Mouse (Mus musculus) yolk sac, embryonic 10.5 days (tissue): Measurements from ENCODE around the gene Nol9.

Source experiments
- DNase-seq: peaks from one replicate; pipeline ENCODE4 v3.0.0-alpha.2; 2017; ENCODE audit warnings: low spot score

Nol9 gene

DNA sequence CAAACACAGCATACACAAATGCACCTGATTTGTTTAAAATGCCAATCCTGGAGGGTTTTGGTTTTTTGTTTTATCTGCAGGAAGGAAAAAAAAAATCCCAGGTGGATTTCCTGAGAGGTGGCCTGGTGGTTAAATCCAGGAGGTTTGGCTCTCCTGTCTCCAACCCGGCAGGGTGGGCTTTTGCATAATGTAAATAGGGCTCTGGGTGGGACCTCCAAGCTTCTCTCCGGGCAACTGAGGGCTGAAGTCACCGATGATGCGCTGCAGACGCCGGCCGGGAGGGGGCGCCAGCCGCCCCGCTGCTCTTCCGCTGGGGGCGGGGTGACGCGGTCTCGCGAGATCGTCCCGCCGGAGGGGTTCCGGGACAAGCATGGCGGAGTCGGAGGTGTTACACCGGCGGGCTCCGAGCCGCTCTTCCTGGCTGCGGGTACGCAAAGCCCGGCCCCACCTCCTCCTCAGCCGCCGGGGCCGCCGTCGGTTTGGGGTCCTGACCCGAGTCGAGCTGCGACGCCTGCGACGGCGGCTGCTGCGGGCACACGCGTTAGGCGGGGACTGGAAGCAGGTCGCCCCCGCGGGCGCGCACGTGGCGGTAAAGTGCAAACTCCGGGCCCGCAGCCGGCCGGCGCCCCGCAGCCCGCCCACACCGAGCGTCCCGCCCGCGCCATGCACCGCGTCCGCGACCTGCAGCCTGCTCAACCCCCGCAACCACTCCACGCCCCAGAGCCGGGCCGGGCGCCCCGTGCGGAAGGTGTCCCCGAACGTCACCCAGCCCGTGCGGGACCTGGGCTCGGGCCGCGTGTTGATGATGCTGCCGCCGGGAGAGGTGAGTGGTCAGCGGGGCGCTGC, at the start of gene Nol9:
Gene Nol9 (plus strand): TSS at position 337 of the 846 bp plus-strand sequence.
- DNase-seq = peak; percentile 90

DNA sequence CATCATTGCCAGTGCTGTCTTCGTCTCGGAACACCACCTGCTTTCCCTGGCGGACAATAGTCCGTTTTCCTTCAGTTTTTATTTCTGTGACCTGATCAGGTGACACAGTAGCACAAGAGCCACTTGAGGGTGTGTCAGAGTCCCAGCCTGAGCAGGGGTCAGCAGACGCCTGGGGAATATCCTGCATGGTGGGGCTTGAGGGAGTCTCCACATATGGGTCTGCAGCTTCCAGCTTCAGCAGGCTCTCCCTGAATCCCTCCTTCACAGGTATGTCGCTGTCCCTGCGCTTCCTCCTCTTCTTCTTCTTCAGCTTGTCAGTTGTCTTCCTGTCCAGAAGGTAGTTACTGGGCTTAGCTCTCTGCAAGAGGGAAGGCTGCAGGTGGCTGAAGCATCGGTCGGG, 47.0 kb upstream of the Nol9 start:
- DNase-seq = no peak

DNA sequence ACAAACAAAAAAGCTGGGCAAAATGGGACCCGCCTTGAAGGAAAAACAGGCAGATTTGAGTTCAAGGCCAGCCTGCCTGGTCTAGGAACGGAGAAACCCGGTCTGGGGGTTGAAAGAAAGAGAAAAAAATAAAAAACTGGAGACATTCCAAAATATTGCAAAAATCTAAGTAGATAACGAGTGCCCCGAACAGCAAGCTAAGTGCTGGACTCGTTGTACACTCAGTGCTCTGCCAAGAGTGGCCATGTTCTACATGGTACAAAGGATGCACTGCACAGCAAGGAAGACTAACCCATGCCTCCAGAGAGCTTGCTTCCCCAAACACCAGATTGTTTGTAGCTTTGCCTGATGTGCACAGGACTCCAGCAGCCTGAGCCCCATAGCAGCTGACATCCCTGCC, 46.1 kb upstream of the Nol9 start:
- DNase-seq = no peak

DNA sequence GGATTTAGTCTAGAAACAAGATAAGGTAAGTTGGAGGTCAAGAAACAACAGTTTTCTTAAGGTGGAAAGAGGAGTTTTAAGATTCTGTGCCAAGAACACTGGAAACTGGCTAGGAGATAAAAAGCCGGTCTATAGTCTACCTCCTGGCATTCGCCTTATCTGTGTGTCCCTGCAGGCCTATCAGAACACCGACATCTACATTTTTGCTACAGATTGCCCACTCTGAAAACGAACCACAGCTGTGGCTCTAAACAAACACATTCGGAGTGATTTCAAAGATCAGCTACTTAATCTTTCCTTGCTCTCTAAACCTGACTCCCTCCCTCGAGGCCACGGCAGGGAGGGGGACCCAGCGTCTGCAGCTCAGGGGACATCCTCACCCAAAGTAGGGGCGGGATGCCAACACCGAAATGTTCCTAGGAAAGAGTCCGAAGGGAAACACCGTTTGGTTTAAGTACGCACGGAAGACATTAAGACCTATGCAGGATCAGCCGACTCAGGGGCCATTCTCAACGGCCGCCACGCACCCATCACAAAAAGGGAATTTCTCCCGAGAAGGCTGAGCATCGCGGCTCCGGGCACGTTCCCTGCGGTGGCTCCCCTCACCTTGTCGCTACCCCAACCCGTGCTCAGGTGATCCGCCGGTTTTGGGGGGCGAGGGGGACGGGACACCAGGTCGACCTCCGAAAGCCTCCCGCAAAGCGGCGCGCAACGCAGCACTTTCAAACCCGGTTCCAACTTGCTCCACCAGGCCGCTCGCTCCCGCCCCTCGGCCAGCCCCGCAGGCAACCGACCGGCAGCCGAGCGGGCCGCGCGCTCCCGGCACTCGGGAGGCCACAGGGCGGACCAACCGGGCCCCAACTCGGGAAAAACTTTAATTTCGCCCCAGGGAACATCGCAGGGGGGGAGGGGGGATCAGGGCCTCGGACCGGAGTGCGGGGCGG, 44.6 kb upstream of the Nol9 start:
- DNase-seq = peak; percentile 54

DNA sequence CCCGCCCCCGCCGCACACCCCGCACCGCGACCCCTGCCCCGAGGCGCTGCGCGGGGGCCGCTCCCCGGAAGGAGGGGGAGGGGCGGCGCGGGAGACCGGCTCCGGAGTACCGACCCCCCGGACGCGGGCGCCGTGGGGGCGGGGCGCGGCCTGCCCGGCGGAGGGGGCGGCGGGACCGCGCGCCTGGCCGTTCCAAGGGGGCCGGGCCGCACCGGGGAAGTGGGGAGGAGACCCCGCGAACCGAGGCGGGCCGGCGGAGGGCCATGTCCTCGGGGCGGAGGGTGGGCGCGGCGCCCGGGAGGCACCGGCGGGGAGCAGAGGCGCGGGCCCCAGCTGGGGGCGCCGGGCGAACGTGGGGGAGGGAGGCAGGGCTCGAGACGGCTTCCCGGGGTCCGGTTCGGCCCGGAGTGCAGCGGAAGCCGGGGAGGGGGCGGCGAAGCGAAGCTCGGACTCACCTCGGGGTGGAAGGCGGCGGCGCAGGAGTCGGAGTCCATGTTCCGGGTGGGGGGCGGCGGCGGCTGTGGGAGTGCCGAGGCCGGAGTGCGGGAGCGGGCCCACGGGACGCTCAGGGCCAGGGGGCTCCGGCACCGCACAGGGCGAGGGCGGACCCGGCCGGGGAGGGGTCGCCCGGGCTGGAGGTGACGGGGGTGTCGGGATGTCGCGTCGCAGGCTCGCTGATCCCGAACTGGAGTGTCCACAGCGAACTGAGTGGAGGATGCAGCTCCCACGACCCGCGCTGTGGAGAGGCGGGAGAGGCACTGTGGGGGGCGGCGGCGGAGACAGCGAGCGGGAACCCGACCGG, 43.5 kb upstream of the Nol9 start:
- DNase-seq = peak; percentile 37

DNA sequence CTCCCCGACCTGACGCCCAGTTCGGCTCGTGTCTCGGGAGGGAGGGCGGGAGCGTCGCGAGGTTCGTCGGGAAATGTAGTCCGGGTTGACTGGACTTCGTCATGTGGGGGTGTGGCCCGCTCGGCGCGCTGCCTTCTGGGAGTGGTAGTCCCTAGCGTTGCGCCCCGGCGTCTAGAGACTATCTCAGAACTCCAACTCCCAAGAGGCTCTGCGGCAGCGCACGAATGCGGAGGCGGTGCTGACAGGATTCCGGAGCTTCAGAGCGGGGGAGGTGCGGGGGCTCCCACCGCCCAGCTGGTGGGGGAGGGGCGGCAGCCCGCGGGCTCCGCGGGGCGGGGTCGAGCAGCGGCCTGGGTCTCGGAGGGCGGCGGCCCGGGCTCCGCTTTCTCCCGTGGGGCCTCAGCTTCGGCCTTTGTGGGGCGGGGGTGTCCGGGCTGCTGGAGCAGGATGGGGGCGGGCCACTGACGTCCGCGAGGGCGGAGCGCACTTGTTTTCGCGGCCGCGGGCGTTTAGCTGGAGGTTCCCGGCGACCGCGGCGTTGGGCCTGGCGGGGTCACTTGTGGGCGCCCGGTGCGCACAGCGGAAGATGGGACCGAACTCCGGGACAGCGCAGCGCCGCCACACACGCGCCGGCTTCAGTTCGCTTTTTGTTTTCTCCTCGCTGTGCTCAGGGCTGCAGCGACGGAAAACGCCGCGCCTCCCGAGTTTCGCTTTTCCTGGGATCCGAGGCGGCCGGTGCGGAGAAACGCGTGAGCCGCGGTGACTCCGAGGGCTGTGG, 42.8 kb upstream of the Nol9 start, which contains the start of gene Phf13:
Gene Phf13 (minus strand): TSS at position 86 of the 778 bp plus-strand sequence.
- peak; percentile 100 for DNase-seq

DNA sequence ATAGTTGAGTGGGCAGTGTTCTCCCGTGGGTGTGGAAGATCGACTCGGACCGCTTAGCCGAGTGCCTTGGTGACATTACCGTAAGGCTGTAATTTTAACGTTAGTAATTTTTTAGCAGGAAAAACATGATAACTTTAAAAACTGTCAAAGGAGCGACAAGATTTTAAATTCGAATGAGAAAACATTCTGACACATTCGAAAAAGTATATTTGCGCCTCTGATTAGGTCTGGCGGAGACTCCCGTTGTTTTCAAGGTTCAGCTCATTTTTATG, 42.2 kb upstream of the Nol9 start:
- DNase-seq = no peak

DNA sequence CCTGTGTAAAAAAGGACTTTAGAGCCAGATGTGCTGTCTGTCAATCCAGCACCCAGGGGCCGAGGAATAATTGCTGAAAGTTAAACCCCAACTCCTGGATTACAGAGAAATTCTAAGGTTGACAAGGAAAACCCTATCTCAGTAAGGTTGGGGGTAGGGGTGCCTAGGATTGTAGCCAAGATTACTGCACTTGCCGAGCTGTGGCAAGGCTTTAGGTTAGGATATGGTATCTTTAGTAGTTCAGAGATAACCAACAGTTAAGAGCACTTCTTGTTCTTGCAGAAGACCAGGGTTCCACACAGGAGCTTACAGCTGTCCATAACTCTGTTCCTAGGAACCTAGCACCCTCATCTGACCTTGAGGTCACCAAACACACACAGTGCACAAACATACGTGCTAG, 41.4 kb upstream of the Nol9 start:
- DNase-seq = no peak

DNA sequence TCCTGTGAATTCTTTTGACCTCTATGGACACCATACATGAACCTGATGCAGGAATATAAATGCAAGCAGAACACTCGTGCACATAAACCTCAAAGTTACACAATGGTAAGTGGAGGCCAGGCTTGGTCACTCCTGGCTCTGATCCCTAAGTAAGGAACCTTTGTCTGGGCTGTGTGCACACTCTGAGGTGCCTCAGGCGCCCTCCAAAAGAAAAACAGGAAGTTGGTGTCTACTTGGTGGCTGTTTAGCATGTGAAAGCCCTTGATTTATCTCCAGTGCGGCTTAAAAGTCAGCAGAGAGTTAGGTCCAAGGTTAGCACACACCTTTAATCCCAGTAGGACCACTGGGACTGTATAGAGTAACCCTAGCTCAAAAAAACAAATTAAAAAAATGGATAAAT, 39.6 kb upstream of the Nol9 start:
- DNase-seq = no peak

DNA sequence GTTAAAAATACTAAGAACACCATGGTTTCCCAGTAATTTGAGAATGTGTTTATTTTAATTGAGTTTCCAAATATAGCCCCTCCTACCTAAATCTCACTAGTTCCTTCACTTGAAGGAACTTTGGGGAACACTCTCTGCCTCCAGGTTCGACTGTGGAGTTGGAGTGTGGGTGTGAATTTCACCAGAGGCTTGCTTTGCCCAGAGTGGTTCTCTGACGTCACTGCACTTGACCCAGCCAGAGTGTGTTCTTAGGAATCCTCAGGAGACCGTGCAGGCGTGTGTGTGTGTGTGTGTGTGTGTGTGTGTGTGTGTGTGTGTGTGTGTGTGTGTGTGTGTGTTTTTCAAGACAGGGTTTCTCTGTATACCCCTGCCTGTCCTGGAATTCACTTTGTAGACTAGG, 38.2 kb upstream of the Nol9 start:
- no peak for DNase-seq

DNA sequence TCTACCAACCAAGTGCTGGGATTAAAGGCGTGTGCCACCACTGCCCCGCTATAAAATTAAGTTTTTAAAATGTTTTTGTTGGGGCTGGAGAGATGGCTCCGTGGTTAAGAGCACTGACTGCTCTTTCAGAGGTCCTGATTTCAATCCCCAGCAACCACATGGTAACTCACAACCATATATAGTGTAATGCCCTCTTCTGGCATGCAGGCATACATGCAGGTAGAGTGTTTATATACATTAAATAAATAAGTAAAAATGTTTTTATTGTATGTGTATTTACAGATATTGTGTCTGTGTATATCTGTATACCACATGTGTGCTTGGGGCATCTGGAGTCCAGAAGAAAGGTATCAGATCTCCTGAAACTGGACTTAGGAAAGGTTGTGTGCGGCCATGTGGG, 37.8 kb upstream of the Nol9 start:
- no peak for DNase-seq

DNA sequence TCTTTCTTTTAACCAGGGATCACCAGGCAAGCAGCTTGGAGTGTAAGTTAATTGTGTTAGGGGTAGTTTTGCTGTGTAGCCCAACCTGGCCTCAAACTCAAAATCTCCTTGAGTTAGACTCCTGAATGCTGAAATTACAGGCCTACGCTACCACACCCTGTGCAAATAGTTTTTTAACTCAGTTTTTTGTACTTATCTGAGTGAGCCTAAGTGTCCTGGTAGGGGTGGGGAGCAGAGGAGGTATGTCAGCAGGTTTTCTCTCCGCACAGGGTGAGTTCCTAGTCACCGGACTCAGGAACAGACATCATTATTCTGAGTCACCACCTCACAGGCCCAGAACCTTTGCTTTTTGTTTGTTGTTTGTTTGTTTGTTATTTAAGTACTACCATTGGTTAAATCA, 37.1 kb upstream of the Nol9 start:
- DNase-seq = no peak

DNA sequence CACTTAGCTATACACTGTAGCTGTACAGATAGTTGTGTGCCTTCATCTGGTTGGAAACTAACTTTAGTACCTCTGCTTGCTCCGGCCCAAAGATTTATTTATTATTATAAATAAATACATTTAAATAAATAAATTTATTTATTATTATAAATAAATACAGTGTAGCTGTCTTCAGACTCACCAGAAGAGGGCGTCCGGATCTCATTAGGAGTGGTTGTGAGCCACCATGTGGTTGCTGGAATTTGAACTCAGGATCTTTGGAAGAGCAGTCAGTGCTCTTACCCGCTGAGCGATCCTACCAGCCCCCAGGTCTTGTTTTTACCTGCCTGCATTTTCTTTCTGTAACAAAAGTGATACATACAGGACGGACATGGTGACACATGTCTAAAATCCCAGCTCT, 33.0 kb upstream of the Nol9 start:
- DNase-seq = no peak

DNA sequence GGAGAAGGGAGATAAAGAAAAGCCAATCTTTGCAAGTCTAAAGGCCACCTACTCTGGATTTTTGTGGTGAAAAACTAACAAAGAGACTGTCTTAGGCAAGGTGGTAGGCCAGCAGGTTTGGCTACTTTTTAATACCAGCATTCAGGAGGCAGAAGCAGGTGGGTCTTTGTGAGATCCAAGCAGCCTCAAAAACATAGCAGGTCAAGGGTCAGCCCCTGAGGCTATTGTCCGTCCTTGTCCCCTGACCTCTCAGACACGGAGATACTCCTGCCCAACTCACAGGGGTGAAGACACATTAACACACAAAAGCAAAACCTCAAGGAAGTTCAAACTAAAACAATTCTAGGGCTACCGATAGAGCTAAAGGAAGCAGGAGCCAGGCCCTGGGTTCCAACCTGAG, 32.3 kb upstream of the Nol9 start:
- peak; percentile 70 for DNase-seq

DNA sequence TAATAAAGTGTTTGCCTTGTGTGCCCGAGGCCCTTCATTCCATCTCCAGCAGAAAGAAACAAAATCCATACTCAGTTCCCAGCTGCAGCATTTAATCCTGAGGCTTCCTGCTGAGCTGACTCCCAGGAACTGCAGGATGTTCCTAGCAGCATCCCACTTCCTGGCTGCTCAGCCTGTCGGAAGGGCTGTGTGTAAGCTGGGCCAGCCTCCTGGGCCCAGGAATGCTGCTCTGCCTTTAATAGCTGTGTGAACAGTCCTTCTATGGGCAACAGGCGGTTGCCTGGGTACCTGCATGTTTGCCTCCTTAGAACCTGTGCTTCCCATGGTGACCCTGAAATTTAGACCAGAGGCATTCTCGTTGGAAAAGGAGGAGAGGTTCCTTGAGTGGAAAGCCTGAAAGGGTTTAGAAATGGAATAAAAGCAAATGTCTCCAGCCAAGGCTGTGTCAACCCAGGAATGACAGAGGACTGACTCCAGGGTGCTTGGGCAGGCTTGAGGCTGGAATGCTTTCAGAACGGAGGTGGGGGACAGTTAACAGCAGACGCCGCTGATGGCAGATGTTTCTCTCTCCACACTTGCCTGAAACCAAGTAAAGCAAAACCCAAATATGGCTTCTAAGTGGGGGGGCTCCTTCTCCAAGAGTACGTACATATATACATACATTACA, 31.5 kb upstream of the Nol9 start:
- peak; percentile 56 for DNase-seq

DNA sequence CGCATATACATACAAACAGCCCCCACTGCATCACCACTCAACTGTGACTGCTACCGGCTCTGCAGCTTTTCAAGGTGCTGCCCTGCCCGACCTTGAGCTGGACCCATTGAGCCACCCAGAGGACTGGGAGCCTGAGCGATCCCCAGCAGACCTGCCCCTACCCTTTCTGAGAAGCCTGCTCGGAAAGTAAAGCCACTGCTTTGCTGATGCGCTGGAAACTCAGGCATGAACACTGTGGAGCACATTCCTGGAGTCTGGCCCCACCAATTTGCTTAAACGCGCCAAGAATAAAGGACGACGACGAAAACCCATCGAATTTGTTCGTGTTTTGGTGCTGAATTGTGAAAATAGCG, 31.0 kb upstream of the Nol9 start:
- DNase-seq = no peak

DNA sequence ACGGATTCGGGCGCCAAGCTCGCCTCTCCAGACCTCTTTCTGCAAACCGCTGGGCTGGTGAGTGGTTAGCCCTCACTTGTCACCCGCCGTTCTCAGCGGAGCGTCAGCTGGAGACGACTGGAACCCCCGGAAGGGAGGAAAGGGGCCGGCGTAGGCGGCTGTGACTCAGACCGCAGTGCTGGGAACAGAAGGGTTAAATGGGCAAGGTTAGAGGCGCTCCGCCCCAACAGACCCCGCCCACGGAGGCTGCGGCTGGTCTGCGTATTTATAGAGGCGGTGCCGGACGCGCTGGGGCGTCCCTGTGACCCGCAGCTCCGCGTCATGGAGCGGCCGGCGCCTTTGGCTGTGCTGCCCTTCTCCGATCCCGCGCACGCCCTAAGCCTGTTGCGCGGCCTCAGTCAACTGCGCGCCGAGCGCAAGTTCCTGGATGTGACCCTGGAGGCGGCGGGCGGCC, 30.5 kb upstream of the Nol9 start, which contains the start of gene Klhl21:
Gene Klhl21 (plus strand): TSS at position 182 of the 454 bp plus-strand sequence.
- peak; percentile 94 for DNase-seq

DNA sequence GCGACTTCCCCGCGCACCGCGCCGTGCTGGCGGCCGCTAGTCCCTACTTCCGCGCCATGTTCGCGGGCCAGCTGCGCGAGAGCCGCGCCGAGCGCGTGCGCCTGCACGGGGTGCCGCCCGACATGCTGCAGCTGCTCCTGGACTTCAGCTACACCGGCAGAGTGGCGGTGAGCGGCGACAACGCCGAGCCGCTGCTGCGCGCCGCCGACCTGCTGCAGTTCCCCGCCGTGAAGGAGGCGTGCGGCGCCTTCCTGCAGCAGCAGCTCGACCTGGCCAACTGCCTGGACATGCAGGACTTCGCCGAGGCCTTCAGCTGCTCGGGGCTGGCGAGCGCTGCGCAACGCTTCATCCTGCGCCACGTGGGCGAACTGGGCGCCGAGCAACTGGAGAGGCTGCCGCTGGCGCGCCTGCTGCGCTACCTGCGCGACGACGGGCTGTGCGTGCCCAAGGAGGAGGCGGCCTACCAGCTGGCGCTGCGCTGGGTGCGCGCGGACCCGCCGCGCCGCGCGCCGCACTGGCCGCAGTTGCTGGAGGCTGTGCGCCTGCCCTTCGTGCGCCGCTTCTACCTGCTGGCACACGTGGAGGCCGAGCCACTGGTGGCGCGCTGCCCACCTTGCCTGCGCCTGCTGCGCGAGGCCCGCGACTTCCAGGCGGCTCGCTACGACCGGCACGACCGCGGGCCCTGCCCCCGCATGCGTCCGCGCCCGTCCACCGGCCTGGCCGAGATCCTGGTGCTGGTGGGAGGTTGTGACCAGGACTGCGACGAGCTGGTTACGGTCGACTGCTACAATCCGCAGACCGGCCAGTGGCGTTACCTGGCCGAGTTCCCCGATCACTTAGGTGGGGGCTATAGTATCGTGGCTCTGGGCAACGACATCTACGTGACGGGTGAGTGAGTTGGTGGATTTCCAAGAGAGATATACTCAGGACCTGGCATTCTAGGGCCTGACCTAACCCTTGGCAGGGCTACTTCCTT, 29.8 kb upstream of the Nol9 start:
- DNase-seq = no peak

DNA sequence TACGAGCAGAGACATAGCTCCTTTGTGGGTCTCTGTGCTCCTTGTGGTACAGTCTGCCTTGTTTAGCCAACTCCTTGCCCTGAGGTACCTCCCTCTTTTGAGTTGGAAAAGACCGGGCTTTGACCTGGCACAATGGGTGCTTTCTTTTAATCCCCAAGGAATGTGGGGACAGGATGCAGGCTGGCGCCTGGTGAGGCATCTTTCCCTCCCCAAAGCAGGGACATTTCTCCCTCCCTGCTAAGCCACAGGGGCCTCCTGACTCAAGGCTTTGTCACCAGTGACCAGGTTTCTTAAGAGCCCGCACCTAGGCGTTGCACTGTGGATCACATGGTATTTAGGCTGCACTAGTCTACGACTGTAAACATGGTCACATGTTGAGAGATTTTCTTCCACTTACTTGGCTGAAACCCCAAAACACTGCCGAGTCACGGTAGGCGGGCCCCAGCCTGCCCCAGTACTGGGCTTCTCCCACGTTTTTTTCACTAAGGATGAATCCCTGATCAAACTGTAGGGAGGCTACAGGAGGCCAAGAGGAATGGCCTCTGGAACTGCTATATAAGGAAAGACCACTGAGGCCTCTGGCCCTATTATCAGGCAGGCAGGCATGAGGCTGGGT, 28.9 kb upstream of the Nol9 start:
- peak; percentile 36 for DNase-seq
